Mouse (Mus musculus) heart, adult 2 months (tissue): Measurements from ENCODE around the gene Egfl8.

Source experiments
- CTCF ChIP-seq: fragments of 200-600 bp; IDR thresholded peaks from 2 replicates; pipeline ENCODE4 v1.8.1; 2022; ENCODE audit warnings: antibody characterized with exemption, mild to moderate bottlenecking, moderate library complexity
- EP300 ChIP-seq: fragments of 200-500 bp; IDR thresholded peaks from 2 replicates; pipeline ENCODE4 v1.6.1; 2011; ENCODE audit warnings: low read depth, low read length, control low read depth; ENCODE audit not compliant: insufficient read depth

GRCm38 (mm10) chr17:34587814-34588213 lies 28.0 kb downstream of the Egfl8 start:
- no peak for TF ChIP-seq CTCF
- no peak for TF ChIP-seq EP300
